Mouse (Mus musculus) urinary bladder, postnatal 25 days (tissue): ENCODE measurements around the gene Adssl1.

Experiments
- DNase-seq: peaks from one replicate; pipeline ENCODE4 v3.0.0; 2022; ENCODE audit warnings: low spot score

Gene Adssl1

GRCm38 (mm10) chr12:112653157-112653824, 33.4 kb downstream of the Adssl1 start:
- peak; percentile 74 for DNase-seq

DNA sequence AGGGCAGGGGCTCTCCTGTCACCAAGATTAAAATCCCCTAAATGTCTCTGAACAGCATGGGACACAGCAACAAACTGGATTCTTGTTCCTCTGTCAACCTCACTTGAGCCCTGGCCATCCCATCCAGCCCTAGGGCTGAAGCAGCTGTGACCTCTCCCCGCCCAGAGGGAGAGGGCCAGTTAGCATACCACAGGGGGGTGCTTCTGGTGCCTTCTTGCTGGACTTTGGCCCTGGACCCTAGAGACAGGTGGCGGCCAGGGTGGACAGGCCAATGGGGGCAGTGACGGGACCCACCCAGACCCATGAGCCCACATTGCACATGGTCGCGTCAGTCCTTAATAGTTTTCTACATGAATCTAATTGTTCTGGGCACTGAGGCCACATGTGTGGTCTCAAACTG, 34.2 kb downstream of the Adssl1 start:
- DNase-seq: no peak

GRCm38 (mm10) chr12:112658619-112659018, 38.8 kb downstream of the Adssl1 start:
- no peak for DNase-seq

- DNase-seq: peak; percentile 74
Measured at GRCm38 (mm10) chr12:112659109-112659508, 39.3 kb downstream of the Adssl1 start.

DNA sequence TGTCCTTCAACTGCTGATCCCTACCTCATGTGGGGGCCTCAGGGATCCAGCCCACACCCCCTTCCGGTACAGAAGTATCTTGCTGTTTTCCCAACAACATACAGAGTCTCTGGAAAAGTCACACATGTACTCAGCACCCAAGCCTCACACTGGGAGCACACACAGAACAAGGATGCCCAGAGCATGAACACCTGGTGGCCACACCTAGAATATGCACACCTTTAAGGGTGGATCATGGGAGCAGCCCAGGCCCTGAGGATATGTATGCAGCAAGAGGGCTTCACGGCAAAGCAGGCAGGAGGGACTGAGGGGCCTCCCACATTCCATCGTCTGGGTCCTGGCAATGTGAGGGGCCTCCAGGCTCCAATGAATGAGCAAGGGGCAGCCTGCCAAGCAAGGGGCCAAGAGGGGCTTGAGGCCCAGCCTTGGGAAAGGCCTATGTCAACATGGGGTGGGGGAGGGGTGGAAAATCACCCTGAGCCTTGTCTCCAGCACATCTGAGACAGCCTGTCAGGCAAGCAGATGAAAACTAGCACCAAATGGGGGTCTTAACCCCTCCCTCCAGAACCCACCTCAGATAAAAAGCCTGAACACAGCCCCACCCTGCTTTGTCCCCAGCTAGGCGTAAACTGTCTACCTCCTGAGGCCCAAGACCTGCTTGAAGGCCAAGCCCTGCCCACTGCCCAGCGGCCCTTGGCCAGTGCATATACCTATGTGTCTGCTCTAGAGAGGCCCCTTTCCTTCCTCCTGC, 40.9 kb downstream of the Adssl1 start:
- DNase-seq: no peak

DNA sequence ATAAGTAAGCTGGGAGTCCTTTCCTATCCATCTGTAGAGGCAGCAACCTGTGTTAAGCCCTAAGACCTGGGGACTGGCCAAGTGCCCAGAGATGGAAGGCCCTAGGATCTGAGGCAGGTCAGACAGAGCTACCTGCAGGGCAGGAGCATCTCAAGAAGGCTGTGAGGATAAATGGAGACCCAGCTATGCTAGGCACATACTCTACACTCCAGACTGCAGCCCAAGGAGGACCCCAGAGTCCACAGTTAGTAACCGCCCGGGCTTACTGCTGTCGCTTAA, 41.4 kb downstream of the Adssl1 start:
- no peak for DNase-seq

DNA sequence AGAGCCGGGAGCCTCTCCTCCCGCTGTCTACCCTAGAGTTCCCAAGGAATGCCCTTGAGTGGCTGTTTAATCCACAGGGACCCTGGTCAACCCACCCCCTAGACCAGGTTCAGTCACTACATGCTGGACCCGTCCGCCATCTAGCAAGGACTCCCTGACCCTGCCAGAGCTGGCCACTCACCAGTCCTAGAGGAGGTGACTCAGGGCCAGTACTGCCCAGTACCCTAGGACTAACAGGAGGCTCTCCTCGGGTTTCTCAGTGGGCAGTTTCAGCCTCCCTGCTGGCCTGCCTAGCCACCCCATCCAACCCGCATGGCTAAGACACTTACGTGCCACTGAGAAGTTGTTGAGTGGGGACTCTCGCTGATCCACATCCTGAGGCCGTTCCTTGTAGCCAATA, 42.0 kb downstream of the Adssl1 start:
- DNase-seq: no peak

DNA sequence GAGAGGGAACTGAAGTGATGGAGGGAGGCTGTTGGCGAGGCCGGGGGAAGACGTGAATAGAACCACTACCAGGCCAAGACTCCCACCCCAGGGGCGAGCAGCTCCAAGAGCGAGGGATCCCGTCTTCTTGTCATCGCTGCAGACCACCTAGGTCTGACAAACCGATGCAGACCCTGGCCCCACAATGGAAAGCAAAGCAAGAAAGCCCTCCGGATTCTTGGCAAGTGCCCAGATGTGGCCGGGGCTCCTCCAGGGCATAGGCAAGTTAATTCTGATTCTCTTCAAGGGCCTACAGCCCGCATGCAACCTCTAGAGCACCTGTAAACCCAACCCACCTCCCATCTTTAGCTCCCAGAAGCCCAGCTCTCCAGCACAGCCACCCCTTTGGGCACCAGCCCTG, 43.5 kb downstream of the Adssl1 start:
- DNase-seq: no peak

GRCm38 (mm10) chr12:112663716-112664115, 43.9 kb downstream of the Adssl1 start:
- DNase-seq: no peak

DNA sequence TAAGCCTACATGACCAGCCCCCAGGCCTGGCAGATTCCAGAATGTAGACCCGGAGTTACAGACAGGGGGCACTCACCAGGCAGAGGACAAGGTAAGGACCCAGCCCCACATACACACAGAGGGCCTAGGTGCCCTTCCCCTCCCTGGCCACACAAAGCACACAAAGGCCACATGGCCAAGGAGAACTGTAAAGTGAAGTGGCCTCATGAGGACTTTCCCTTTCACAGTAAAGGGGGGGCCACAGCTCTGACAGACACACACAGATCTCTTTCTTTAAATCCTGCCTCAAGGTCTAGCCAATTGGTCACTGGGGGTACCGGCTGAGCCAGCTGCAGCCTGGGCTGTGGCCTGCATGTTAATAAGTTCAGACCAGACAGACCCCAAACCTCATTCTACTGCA, 44.3 kb downstream of the Adssl1 start:
- no peak for DNase-seq

DNA sequence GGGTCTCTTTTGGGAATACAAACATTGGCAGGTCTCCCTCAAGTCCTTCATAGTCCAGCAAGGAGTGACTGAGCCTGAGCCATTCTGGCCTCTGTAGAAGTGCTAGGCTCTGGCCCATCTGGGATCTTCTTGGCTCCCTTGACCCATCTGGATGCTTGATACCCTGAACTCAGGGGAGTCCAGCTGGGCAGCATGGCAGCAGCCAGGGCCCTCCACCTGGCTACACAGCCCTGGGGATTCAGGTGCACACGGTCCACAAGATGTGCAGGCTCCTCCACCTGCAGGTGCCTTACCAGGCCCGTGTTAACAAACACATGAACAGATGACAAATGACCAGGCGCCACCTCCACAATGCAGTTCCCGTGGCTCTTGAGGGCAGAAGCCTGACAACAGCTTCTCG, 44.8 kb downstream of the Adssl1 start:
- no peak for DNase-seq

- DNase-seq: peak; percentile 39
Measured at GRCm38 (mm10) chr12:112665445-112665844, 45.6 kb downstream of the Adssl1 start.

- DNase-seq: no peak
Measured at GRCm38 (mm10) chr12:112665881-112666544, 46.2 kb downstream of the Adssl1 start.

DNA sequence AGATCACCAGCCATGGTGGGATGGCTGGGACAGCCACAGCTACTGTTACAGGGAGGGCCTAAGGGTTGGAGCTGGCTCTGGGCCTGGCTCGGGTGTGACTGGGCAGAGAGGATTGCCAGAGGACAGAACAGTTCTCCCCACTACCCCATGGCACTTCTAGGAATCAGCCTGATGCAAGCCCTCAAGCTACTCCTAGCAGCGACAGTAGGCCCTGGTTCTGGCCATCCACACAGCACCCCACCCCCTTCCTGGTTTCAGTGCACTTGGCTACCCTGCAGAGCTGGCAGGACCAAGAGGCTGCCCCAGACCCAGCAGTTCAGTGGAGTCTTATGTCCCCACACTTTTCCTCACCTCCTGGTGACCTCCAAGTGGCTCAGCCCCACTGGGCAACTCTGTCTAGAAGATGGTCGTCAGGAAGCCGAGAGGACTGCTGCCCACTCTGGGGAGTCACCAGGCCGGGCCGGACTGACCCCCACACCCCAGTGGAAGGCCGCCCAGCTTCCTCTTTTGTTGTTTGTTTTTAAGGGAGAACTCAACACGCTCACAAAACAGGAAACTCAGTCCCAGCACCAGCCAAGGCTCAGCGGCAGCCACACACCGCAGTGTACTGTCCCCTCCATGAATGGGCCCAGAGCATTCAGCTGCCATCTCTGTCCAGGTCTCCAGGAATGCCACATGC, 47.9 kb downstream of the Adssl1 start:
- DNase-seq: no peak

- no peak for DNase-seq
Measured at GRCm38 (mm10) chr12:112670718-112671393, 51.0 kb downstream of the Adssl1 start.

DNA sequence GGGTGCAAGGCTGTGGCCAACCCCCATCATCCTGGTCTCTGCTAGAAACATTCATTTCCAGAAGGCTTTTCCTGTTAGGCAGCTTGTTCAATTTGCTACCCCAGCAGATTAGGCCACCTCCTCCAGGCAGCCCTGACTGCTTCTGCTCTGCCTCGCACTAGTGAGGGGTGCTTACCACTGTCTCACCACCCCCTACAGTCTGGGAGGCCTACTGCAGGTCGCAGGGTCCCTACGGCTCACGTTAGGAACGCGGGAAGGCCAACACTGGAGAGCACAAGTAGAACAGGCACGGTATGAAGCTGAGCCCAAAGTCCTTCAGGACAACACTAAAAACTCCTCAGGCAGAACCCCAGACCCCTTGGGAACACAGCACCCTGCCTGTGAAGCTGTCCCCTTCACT, 52.0 kb downstream of the Adssl1 start:
- DNase-seq: no peak

DNA sequence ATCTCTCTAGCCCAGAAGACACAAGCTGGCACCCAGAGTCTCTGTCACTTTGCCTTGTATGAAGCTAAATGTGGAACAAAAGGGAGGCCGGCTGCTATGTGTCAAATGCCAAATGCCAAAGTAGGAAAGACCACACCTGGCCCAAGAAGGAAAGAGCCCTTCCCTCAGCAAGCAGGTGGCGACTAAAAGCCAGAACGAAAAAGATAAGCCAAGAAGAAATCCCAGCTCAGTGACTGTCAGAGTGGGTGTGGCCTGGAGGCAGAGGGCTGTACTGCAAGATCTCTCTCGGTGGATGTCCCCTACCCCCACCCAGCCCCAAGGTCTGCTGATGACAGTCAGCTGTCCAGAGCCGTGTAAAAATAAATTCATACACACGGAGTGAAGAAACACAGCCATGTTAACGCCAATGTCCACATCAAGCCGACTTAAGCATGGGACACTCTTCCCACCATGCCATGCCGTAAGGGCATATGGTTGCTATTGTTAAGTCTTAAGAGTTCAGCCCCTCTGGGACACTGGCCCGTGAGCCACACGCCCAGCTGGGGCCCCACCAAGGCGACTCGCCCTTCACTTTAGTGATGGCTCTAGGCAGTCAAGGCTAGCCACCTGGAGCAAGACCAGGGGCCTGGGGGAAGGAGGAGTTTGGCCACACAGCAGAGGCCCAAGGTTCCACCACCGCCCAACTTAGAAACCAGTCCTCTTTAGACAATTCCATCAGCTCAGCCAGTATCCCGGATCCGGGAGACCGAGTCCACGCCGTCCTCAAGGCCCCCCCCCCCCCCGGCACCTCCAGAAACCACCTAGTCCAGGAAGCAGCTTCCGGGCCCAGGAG, 53.1 kb downstream of the Adssl1 start:
- no peak for DNase-seq

- peak; percentile 39 for DNase-seq
Measured at GRCm38 (mm10) chr12:112673576-112674091, 53.8 kb downstream of the Adssl1 start.

DNA sequence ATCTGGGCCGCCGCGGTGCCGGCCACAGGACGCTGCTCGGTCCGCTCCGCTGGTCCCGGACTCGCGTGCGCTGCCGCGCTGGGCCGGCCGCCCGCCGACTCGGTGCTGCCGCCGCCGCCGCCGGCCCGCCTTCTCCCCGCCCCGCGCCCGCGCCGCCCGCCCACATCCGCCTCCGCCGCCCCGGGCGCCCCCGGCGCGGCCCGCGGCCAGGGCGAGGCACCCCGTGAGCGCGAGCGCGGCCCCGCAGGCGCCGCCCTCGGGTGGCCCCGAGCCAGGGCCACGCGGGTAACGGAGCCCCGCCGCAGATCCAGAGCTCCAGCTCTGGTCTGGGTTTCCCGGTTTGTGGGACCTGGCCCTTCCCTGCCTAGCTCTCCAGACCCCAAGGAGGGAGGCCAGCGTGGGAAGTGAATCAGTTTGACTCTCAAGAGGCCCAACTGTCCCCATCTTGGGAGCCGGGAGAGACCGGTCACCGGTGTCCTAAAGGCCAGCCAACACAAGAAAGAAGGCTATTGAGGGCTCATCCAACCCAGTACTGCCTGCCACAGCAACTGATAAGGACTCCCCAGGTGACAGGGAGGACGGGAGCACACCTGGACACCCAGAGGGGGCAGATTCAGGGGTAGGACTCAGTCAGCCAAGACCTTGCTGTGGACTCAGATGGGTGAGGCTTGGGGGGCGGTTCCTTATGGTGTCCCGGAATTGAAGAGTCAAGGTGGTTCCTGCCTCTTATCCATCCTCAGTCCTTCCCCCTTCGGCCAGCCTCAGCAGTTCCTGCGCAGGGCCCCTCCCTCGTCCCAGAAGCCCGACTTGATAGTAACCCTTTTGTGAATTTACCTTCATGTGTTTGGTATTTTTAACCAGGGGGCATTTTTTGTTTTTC, 54.5 kb downstream of the Adssl1 start, which contains the start of gene Akt1:
Gene Akt1 (minus strand): TSS at position 753 of the 880 bp plus-strand sequence.
- peak; percentile 64 for DNase-seq
